Mouse (Mus musculus): ENCODE data around the gene Actb. TPM values are rescaled to one million over a fixed set of nuclear protein-coding genes. Genes with fewer than 3 reads are reported as not detected.

Gene Actb
- polyA plus RNA-seq, 1 experiment from 2014 or later: 15,880 TPM

GRCm38 (mm10) chr5:142880246-142880645, 26.3 kb downstream of the Actb start:
- Histone ChIP-seq H3K9ac (0 out of 2 replicates have a peak overlapping the region, but pooled peaks have one; percentile 25), H3K4me3 (no peak overlapping the region), H3K27me3 (no peaks in the 10 kb centered on the region), H3K4me1 (peaks cover 9% of the 10 kb centered on the region), H3K4me2 (replicated peaks) (no peak overlapping the region), H3K9me3 (no peaks in the 10 kb centered on the region), H3K36me3 (peaks cover 63% of the 10 kb centered on the region), H3K27ac (peak overlapping the region; percentile 17; the same call in 1 of the 2 replicates)
- ATAC-seq (ENCODE audit: low FRiP score, low read depth): no peak
- 85% methylated on average over 6 of the region's 6 CpGs for WGBS

- Histone ChIP-seq H3K9ac (no peak overlapping the region), H3K27me3 (no peaks in the 10 kb centered on the region), H3K4me3 (no peak overlapping the region), H3K4me1 (peaks cover 9% of the 10 kb centered on the region), H3K9me3 (no peaks in the 10 kb centered on the region), H3K27ac (no peak overlapping the region), H3K4me2 (replicated peaks) (no peak overlapping the region), H3K36me3 (peaks cover 63% of the 10 kb centered on the region)
- peak; percentile 69; the same call in 1 of the 2 replicates for ATAC-seq (ENCODE audit: low FRiP score, low read depth)
- WGBS: 69% methylated on average over 8 of the region's 8 CpGs
These were observed 27.0 kb downstream of the Actb start for GRCm38 (mm10) chr5:142879318-142880175.

GRCm38 (mm10) chr5:142878570-142878969, 28.0 kb downstream of the Actb start:
- Histone ChIP-seq H3K9ac (no peak overlapping the region), H3K27me3 (no peaks in the 10 kb centered on the region), H3K36me3 (peaks cover 63% of the 10 kb centered on the region), H3K4me3 (no peak overlapping the region), H3K4me1 (peaks cover 9% of the 10 kb centered on the region), H3K27ac (no peak overlapping the region), H3K9me3 (no peaks in the 10 kb centered on the region), H3K4me2 (replicated peaks) (no peak overlapping the region)
- no peak for ATAC-seq (ENCODE audit: low FRiP score, low read depth)
- WGBS: 79% methylated on average over 15 of the region's 15 CpGs

- WGBS: 33% methylated on average over 11 of the region's 11 CpGs
- no peak overlapping the region for H3K9ac ChIP-seq
- H3K4me2 ChIP-seq (replicated peaks): no peak overlapping the region
- H3K4me3 ChIP-seq: no peak overlapping the region
- H3K9me3 ChIP-seq: no peaks in the 10 kb centered on the region
- H3K27ac ChIP-seq: no peak overlapping the region
- ATAC-seq (ENCODE audit: low FRiP score, low read depth): peak; percentile 59
- peaks cover 66% of the 10 kb centered on the region for H3K36me3 ChIP-seq
- peaks cover 9% of the 10 kb centered on the region for H3K4me1 ChIP-seq
- H3K27me3 ChIP-seq: no peaks in the 10 kb centered on the region
These were observed 28.9 kb downstream of the Actb start for GRCm38 (mm10) chr5:142877337-142878280.

GRCm38 (mm10) chr5:142876896-142877295, 29.7 kb downstream of the Actb start:
- H3K4me2 ChIP-seq (replicated peaks): no peak overlapping the region
- ATAC-seq (ENCODE audit: low FRiP score, low read depth): no peak

GRCm38 (mm10) chr5:142875513-142875905, 31.0 kb downstream of the Actb start:
- Histone ChIP-seq H3K4me1 (peaks cover 14% of the 10 kb centered on the region), H3K36me3 (peaks cover 75% of the 10 kb centered on the region), H3K4me2 (replicated peaks) (no peak overlapping the region), H3K27ac (no peak overlapping the region), H3K9ac (no peak overlapping the region), H3K9me3 (no peaks in the 10 kb centered on the region), H3K27me3 (no peaks in the 10 kb centered on the region), H3K4me3 (no peak overlapping the region)
- ATAC-seq (ENCODE audit: low FRiP score, low read depth): no peak
- 93% methylated on average over 10 of the region's 10 CpGs for WGBS

More at GRCm38 (mm10) chr5:142876896-142877295, 29.7 kb downstream of the Actb start:
- Histone ChIP-seq H3K27me3 (no peaks in the 10 kb centered on the region), H3K27ac (no peak overlapping the region), H3K4me3 (no peak overlapping the region), H3K36me3 (peaks cover 68% of the 10 kb centered on the region), H3K4me1 (peaks cover 9% of the 10 kb centered on the region), H3K9me3 (no peaks in the 10 kb centered on the region), H3K9ac (no peak overlapping the region)
- WGBS: 90% methylated on average over 5 of the region's 5 CpGs

- 0 out of 2 replicates have a peak overlapping the region, but pooled peaks have one; percentile 8 for H3K9ac ChIP-seq
- no peaks in the 10 kb centered on the region for H3K9me3 ChIP-seq
- 82% methylated on average over 13 of the region's 13 CpGs for WGBS
- no peak overlapping the region for H3K4me2 ChIP-seq (replicated peaks)
- no peak for ATAC-seq (ENCODE audit: low FRiP score, low read depth)
- no peak overlapping the region for H3K4me3 ChIP-seq
- peaks cover 14% of the 10 kb centered on the region for H3K4me1 ChIP-seq
- no peak overlapping the region for H3K27ac ChIP-seq
- peaks cover 70% of the 10 kb centered on the region for H3K36me3 ChIP-seq
- H3K27me3 ChIP-seq: no peaks in the 10 kb centered on the region
These were observed 31.6 kb downstream of the Actb start for GRCm38 (mm10) chr5:142874791-142875512.

- H3K36me3 ChIP-seq: peaks cover 70% of the 10 kb centered on the region
These were observed 32.8 kb downstream of the Actb start for GRCm38 (mm10) chr5:142873718-142874117.

GRCm38 (mm10) chr5:142871765-142872164, 34.8 kb downstream of the Actb start:
- Histone ChIP-seq H3K4me1 (peaks cover 17% of the 10 kb centered on the region), H3K4me3 (no peak overlapping the region), H3K9me3 (no peaks in the 10 kb centered on the region), H3K9ac (no peak overlapping the region), H3K27ac (no peak overlapping the region), H3K27me3 (no peaks in the 10 kb centered on the region), H3K4me2 (replicated peaks) (no peak overlapping the region), H3K36me3 (peaks cover 57% of the 10 kb centered on the region)
- WGBS: 67% methylated on average over 12 of the region's 12 CpGs
- ATAC-seq (ENCODE audit: low FRiP score, low read depth): no peak

More at GRCm38 (mm10) chr5:142873718-142874117, 32.8 kb downstream of the Actb start:
- ATAC-seq (ENCODE audit: low FRiP score, low read depth): no peak
- Histone ChIP-seq H3K4me1 (peaks cover 26% of the 10 kb centered on the region), H3K4me2 (replicated peaks) (no peak overlapping the region), H3K9me3 (no peaks in the 10 kb centered on the region), H3K9ac (no peak overlapping the region), H3K27ac (no peak overlapping the region), H3K27me3 (no peaks in the 10 kb centered on the region), H3K4me3 (no peak overlapping the region)
- 96% methylated on average over 7 of the region's 7 CpGs for WGBS

- H3K36me3 ChIP-seq: peaks cover 42% of the 10 kb centered on the region
- WGBS: 22% methylated on average over 13 of the region's 13 CpGs
- ATAC-seq (ENCODE audit: low FRiP score, low read depth): peak; percentile 71; the same call in 1 of the 2 replicates
- no peak overlapping the region for H3K4me2 ChIP-seq (replicated peaks)
- H3K27me3 ChIP-seq: no peaks in the 10 kb centered on the region
- peaks cover 17% of the 10 kb centered on the region for H3K4me1 ChIP-seq
- peak overlapping the region; percentile 44 for H3K27ac ChIP-seq
- no peak overlapping the region for H3K4me3 ChIP-seq
- no peaks in the 10 kb centered on the region for H3K9me3 ChIP-seq
- 0 out of 2 replicates have a peak overlapping the region, but pooled peaks have one; percentile 15 for H3K9ac ChIP-seq
These were observed 37.1 kb downstream of the Actb start for GRCm38 (mm10) chr5:142869463-142869862.

- peaks cover 9% of the 10 kb centered on the region; the same call in 1 of the 2 replicates for H3K9me3 ChIP-seq
- no peak overlapping the region; the same call in 1 of the 2 replicates for H3K4me2 ChIP-seq (replicated peaks)
- no peak overlapping the region for H3K4me3 ChIP-seq
- H3K36me3 ChIP-seq: no peaks in the 10 kb centered on the region
- H3K27ac ChIP-seq: no peak overlapping the region
- peaks cover 20% of the 10 kb centered on the region for H3K4me1 ChIP-seq
- WGBS: 48% methylated on average over 16 of the region's 16 CpGs
- H3K27me3 ChIP-seq: no peaks in the 10 kb centered on the region
- ATAC-seq (ENCODE audit: low FRiP score, low read depth): no peak
- H3K9ac ChIP-seq: no peak overlapping the region
These were observed 48.8 kb downstream of the Actb start for GRCm38 (mm10) chr5:142857763-142858229.
